Mouse (Mus musculus) hindbrain, embryonic 15.5 days (tissue): ENCODE measurements at regions not wholly inside any gene's neighbourhood (a gene's known extent, or its start where the extent isn't known, plus 50 kb on each side); places are given as distances from the start of the nearest gene placed in this dataset.

ENCODE experiments used
- ATAC-seq: fragments of 200-750 bp; cut with Nextera tagmentation; 2 replicates; pipeline ENCODE4 v1.8.0; 2017; ENCODE audit warnings: low read depth, moderate number of reproducible peaks, moderate TSS enrichment; ENCODE audit not compliant: low FRiP score
- H3K27ac ChIP-seq: fragments of 300-500 bp; sonication (generic); replicated peaks from 2 replicates; pipeline ENCODE4 v1.5.1; 2015; ENCODE audit warnings: mild to moderate bottlenecking, inconsistent platforms
- H3K27me3 ChIP-seq: fragments of 300-500 bp; sonication (generic); 2 replicates; pipeline ENCODE4 v1.6.1; 2015; ENCODE audit warnings: control low read depth, inconsistent platforms
- H3K36me3 ChIP-seq: fragments of 300-500 bp; sonication (generic); 2 replicates; pipeline ENCODE4 v1.6.1; 2015; ENCODE audit warnings: control low read depth, inconsistent platforms
- H3K4me1 ChIP-seq: fragments of 300-500 bp; sonication (generic); replicated peaks from 2 replicates; pipeline ENCODE4 v1.6.1; 2015; ENCODE audit warnings: control low read depth, inconsistent platforms
- H3K4me2 ChIP-seq: fragments of 300-500 bp; sonication (generic); 2 replicates; pipeline ENCODE4 v1.6.1; 2015; ENCODE audit warnings: moderate library complexity, mild to moderate bottlenecking, inconsistent platforms
- H3K4me3 ChIP-seq: fragments of 300-500 bp; sonication (generic); 2 replicates; pipeline ENCODE4 v1.5.1; 2015; ENCODE audit warnings: mild to moderate bottlenecking, inconsistent platforms
- H3K9ac ChIP-seq: fragments of 300-500 bp; sonication (generic); 2 replicates; pipeline ENCODE4 v1.6.1; 2015; ENCODE audit warnings: inconsistent platforms
- H3K9me3 ChIP-seq: fragments of 300-500 bp; sonication (generic); 2 replicates; pipeline ENCODE4 v1.6.1; 2016; ENCODE audit warnings: control low read depth, inconsistent platforms
- WGBS: fragments of 180-500 bp; shearing (Covaris S2); methylation state at CpG from one replicate; pipeline ENCODE4 v1.1.7; 2015; 5-methylcytosine and 5-hydroxymethylcytosine counted together

DNA sequence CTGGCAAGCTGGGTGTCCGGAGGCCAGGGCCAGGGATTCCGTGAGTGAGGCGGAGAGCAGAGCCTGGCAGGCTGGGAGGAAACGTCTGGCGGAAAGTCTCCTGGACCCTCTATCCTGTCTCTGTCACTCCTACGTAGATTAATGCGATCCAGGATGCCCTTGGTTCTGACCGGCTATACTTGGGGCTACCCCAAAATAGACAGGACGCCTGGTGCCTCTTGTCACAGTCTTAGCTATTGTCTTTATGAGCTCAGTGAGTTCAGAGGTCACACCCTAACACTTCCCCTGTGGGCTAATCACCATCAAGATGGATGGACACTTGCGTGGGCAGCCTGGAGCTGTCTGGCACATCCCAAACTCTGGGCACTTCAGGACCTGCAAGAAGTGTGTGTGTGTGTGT is 258.9 kb downstream of the Dhx35 start:
- Histone ChIP-seq H3K4me1 (0 out of 2 replicates have a peak, but pooled peaks cover 5% of the 10 kb centered on the region), H3K9me3 (no peaks in the 10 kb centered on the region), H3K9ac (no peak overlapping the region), H3K36me3 (no peaks in the 10 kb centered on the region), H3K4me3 (no peak overlapping the region), H3K27me3 (peaks cover 32% of the 10 kb centered on the region), H3K27ac (no peak overlapping the region), H3K4me2 (no peak overlapping the region)
- ATAC-seq: no peak
- WGBS: 73% methylated on average over 10 of the region's 10 CpGs

DNA sequence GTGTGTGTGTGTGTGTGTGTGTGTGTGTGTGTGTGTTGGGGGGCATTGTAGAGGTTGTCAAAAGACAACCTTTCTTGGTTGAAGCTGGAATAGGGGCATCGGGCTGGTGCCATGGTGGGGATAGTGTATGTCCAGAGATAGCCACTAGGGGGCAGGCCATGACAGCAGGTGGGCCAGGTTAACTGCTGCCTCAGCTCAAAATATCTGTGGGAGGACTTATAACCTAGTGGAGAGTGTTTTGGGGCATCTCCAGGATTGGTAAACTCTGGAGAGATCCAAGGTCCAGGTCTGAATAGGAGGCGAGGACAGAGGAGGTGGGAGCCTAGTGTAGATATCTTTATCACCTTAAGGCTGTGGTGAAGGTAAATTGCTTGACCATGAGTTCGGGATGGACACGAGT is 259.3 kb downstream of the Dhx35 start:
- 69% methylated on average over 4 of the region's 4 CpGs for WGBS
- H3K27ac ChIP-seq: no peak overlapping the region
- H3K9ac ChIP-seq: no peak overlapping the region
- no peak overlapping the region for H3K4me2 ChIP-seq
- ATAC-seq: no peak
- H3K4me1 ChIP-seq: 0 out of 2 replicates have a peak, but pooled peaks cover 5% of the 10 kb centered on the region
- H3K9me3 ChIP-seq: no peaks in the 10 kb centered on the region
- H3K4me3 ChIP-seq: no peak overlapping the region
- peaks cover 34% of the 10 kb centered on the region for H3K27me3 ChIP-seq
- no peaks in the 10 kb centered on the region for H3K36me3 ChIP-seq

GRCm38 (mm10) chr2:159054451-159054850 is 259.8 kb downstream of the Dhx35 start:
- Histone ChIP-seq H3K4me3 (no peak overlapping the region), H3K36me3 (no peaks in the 10 kb centered on the region), H3K4me2 (no peak overlapping the region), H3K27me3 (peaks cover 34% of the 10 kb centered on the region), H3K27ac (no peak overlapping the region), H3K9me3 (no peaks in the 10 kb centered on the region), H3K4me1 (0 out of 2 replicates have a peak, but pooled peaks cover 5% of the 10 kb centered on the region), H3K9ac (no peak overlapping the region)
- 92% methylated on average over 3 of the region's 3 CpGs for WGBS
- no peak for ATAC-seq

DNA sequence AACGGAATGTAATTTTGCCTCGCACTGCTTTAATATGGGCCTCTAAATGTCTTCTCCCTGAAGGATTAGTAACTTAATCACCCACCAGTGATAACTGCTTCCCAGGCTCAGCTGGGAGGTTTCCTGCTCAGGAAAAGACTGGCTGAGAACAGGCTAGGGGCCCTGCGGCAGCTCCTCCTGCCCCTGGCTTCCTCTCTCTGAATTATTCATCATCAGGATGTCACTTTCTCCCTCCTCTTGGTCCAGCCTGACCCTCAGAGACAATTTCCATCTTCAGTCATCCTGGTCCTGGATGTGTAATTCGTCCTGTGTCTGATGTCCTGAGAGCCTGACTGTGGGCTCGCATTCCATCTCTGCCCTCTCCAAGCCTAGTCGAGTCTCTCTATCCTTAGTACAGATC is 261.2 kb downstream of the Dhx35 start:
- H3K9ac ChIP-seq: no peak overlapping the region
- 46% methylated on average over 6 of the region's 6 CpGs for WGBS
- no peak overlapping the region for H3K27ac ChIP-seq

DNA sequence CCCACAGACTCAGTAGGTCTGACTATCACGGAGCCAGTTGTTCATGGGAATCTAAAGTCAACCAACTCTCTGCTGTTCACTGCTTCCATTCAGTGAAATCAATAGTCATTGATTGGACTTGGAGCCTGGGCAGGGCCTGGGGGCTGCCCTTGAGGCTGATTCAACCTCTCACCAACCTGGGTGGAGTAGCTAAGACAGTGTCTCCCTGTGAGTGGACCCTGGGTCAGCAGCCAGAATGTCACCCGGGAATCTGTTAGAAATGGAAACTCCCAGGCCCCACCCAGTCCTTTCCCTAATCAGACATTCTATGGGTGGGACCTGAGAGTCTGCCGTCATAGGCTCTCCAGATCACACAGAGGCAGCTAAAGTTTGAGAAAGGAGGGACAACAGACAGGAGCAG is 262.4 kb downstream of the Dhx35 start:
- ATAC-seq: no peak
- H3K27me3 ChIP-seq: peaks cover 53% of the 10 kb centered on the region

More for the DNA sequence above, 261.2 kb downstream of the Dhx35 start:
- Histone ChIP-seq H3K27me3 (peaks cover 42% of the 10 kb centered on the region), H3K36me3 (no peaks in the 10 kb centered on the region), H3K4me3 (no peak overlapping the region), H3K4me1 (0 out of 2 replicates have a peak, but pooled peaks cover 5% of the 10 kb centered on the region), H3K4me2 (no peak overlapping the region), H3K9me3 (no peaks in the 10 kb centered on the region)
- ATAC-seq: no peak

DNA sequence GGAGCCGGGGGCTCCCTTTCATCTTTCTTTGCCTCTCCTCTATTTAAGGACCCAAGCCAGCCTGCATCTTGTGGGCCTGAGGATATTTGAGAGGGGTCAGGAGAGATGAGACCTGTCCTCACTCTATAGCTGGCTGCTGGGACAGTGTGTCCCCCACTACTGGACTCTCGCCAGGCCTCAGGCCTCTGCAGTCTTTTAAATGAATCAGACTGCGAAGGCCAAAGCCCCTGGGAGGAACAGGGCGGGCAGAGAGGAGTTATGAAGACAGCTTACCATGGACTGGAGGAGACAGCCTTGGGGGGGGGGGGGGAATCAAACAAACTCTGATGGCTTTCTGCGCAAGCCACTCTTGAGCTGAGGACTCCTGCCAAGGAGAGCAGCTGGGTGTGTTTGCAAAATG is 262.9 kb downstream of the Dhx35 start:
- 0 out of 2 replicates have a peak, but pooled peaks cover 5% of the 10 kb centered on the region for H3K4me1 ChIP-seq
- H3K4me2 ChIP-seq: no peak overlapping the region
- ATAC-seq: no peak
- H3K36me3 ChIP-seq: no peaks in the 10 kb centered on the region
- WGBS: 67% methylated on average over 5 of the region's 5 CpGs
- peaks cover 53% of the 10 kb centered on the region for H3K27me3 ChIP-seq
- no peak overlapping the region for H3K4me3 ChIP-seq
- no peak overlapping the region for H3K9ac ChIP-seq
- H3K9me3 ChIP-seq: no peaks in the 10 kb centered on the region
- no peak overlapping the region for H3K27ac ChIP-seq

More for the DNA sequence above, 262.4 kb downstream of the Dhx35 start:
- Histone ChIP-seq H3K9ac (no peak overlapping the region), H3K9me3 (no peaks in the 10 kb centered on the region), H3K27ac (no peak overlapping the region), H3K36me3 (no peaks in the 10 kb centered on the region), H3K4me3 (no peak overlapping the region), H3K4me1 (0 out of 2 replicates have a peak, but pooled peaks cover 5% of the 10 kb centered on the region), H3K4me2 (no peak overlapping the region)
- 76% methylated on average over 3 of the region's 3 CpGs for WGBS

- Histone ChIP-seq H3K27me3 (peaks cover 70% of the 10 kb centered on the region), H3K4me3 (no peak overlapping the region)
- ATAC-seq: no peak
Measured at GRCm38 (mm10) chr2:159062266-159062665, 267.7 kb downstream of the Dhx35 start.

DNA sequence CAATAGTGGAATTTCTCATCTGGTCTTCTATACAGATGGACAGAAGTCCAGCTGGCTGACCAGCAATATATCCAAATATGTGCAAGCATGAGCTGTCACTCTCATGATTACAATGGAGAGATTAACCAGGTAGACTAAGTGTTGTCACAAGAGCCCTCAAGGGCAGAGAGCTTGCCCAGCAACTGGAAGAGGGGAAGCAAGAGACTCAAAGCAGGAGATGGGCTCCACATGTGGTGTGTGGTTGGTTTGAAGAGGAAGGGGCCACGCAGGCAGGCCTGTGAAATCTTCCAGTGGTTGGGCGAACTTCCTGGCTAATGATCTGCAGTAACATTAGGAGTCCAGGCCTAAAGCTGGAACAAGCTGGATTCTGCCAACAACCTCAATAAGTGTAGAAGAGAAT is 268.1 kb downstream of the Dhx35 start:
- Histone ChIP-seq H3K36me3 (no peaks in the 10 kb centered on the region), H3K9me3 (no peaks in the 10 kb centered on the region), H3K4me1 (no peaks in the 10 kb centered on the region), H3K27me3 (peaks cover 71% of the 10 kb centered on the region), H3K4me2 (no peak overlapping the region), H3K27ac (no peak overlapping the region), H3K4me3 (no peak overlapping the region), H3K9ac (no peak overlapping the region)
- WGBS: 81% methylated on average over 2 of the region's 2 CpGs
- ATAC-seq: no peak

More at GRCm38 (mm10) chr2:159062266-159062665, 267.7 kb downstream of the Dhx35 start:
- Histone ChIP-seq H3K4me1 (no peaks in the 10 kb centered on the region), H3K27ac (no peak overlapping the region), H3K9me3 (no peaks in the 10 kb centered on the region), H3K4me2 (no peak overlapping the region), H3K36me3 (no peaks in the 10 kb centered on the region), H3K9ac (no peak overlapping the region)
- 87% methylated on average over 2 of the region's 2 CpGs for WGBS

DNA sequence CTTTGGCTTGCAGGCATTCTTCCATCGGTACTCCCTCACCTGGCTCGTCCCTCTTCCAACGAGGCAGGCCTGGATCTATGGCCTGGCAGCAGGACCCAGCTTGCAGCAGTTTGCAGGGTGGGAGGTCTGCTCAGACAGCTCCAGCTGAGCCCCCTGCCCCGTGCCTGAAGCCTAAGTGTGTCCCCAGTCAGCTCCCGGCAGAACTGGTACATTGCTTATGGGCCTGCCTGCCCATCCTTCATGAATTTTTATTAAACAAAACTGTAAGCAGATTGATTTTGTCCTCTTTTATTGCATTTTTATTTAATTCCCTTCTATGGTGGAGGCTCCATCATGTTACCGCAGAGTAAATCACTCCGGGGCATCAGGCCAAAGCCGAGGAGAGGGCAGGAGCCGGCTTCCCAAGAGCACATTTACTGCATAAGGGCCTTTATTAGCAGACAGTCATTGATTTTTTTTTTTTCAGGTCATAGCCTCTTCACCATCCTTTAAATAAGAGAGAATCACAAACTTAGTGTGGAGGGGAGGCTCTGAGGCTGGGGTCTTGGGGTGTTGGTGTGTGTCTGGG is 269.9 kb downstream of the Dhx35 start:
- no peak overlapping the region for H3K4me3 ChIP-seq
- no peak overlapping the region for H3K4me2 ChIP-seq
- no peak overlapping the region for H3K27ac ChIP-seq
- H3K27me3 ChIP-seq: peaks cover 70% of the 10 kb centered on the region
- WGBS: 49% methylated on average over 9 of the region's 9 CpGs
- no peak overlapping the region for H3K9ac ChIP-seq
- ATAC-seq: no peak
- no peaks in the 10 kb centered on the region for H3K36me3 ChIP-seq
- no peaks in the 10 kb centered on the region for H3K9me3 ChIP-seq
- H3K4me1 ChIP-seq: peaks cover 10% of the 10 kb centered on the region

DNA sequence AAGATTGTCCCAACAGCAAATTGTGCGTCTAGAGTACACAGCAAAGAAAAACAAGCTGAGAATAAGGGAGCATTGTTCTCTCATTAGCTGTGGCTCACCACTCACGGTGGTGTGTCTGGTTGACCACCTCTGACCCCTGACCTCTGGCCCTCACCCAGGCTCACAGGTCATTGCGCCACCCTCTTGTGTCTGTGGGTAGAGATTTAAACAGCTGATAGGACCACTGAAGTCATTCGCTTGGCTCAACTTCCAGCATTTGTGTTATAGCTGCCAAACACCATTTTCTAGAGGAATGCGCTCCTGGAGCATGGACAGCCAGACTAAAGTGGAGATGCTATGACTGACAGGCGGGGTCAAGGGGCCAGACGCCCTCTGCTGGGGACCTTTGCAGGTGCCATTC is 272.9 kb downstream of the Dhx35 start:
- H3K36me3 ChIP-seq: no peaks in the 10 kb centered on the region
- peaks cover 10% of the 10 kb centered on the region for H3K4me1 ChIP-seq
- peaks cover 74% of the 10 kb centered on the region for H3K27me3 ChIP-seq
- H3K9ac ChIP-seq: no peak overlapping the region
- ATAC-seq: no peak
- H3K4me3 ChIP-seq: no peak overlapping the region
- H3K27ac ChIP-seq: no peak overlapping the region
- no peaks in the 10 kb centered on the region for H3K9me3 ChIP-seq
- no peak overlapping the region for H3K4me2 ChIP-seq
- 41% methylated on average over 7 of the region's 7 CpGs for WGBS

- WGBS: 46% methylated on average over 7 of the region's 7 CpGs
- Histone ChIP-seq H3K4me3 (no peak overlapping the region), H3K9ac (no peak overlapping the region), H3K27ac (no peak overlapping the region), H3K27me3 (peaks cover 74% of the 10 kb centered on the region), H3K4me2 (no peak overlapping the region), H3K4me1 (peaks cover 10% of the 10 kb centered on the region), H3K9me3 (no peaks in the 10 kb centered on the region), H3K36me3 (no peaks in the 10 kb centered on the region)
- ATAC-seq: 0 out of 2 replicates have a peak, but pooled peaks have one; percentile 11
Measured at GRCm38 (mm10) chr2:159068303-159069020, 273.9 kb downstream of the Dhx35 start.

- no peak overlapping the region for H3K9ac ChIP-seq
- peaks cover 76% of the 10 kb centered on the region for H3K27me3 ChIP-seq
Measured at GRCm38 (mm10) chr2:159069180-159069579, 274.6 kb downstream of the Dhx35 start.

More at GRCm38 (mm10) chr2:159069180-159069579, 274.6 kb downstream of the Dhx35 start:
- Histone ChIP-seq H3K4me3 (no peak overlapping the region), H3K27ac (no peak overlapping the region), H3K36me3 (no peaks in the 10 kb centered on the region), H3K4me1 (peaks cover 10% of the 10 kb centered on the region), H3K9me3 (no peaks in the 10 kb centered on the region), H3K4me2 (no peak overlapping the region)
- 6% methylated on average over 6 of the region's 6 CpGs for WGBS
- peak; percentile 69 for ATAC-seq
